Mouse (Mus musculus) myocyte (in vitro differentiated cells): ENCODE data around the gene Fam167b.

ENCODE experiments used
- MAX ChIP-seq: IDR thresholded peaks from one replicate; pipeline ENCODE4 v1.6.1; 2011; ENCODE audit warnings: low read depth, mild to moderate bottlenecking, control low read depth
- POLR2A ChIP-seq: IDR thresholded peaks from one replicate; pipeline ENCODE4 v1.6.1; 2011; ENCODE audit warnings: low read depth, mild to moderate bottlenecking, control low read depth, moderate library complexity; ENCODE audit not compliant: insufficient read length

DNA sequence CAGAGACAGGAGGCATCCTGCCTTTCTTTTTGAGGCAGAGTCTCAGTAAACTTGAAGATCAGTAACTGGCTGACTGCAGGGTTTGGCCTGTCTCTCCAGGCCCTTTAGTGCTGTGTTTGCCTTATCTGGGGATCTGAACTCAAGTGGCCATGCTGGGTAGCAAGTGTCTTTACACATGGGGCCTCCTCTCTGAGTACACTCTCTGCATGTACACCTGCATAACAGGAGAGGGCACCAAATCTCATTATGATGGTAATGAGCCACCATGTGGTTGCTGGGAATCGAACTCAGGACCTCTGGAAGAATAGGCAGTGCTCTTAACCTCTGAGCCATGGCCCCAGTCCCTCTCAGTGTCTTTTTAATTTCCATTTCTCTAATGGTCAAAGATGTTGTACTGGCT is 3.9 kb upstream of the Fam167b start:
- TF ChIP-seq POLR2A (no peak), MAX (no peak)
